Mouse (Mus musculus) stomach, postnatal 0 days (tissue): ENCODE data around the gene E130114P18Rik.

ENCODE experiments used
- CTCF ChIP-seq: IDR thresholded peaks from 2 replicates; pipeline ENCODE4 v1.5.1; 2016; ENCODE audit warnings: antibody characterized with exemption, low read depth, mild to moderate bottlenecking, moderate library complexity
- EP300 ChIP-seq: optimal IDR thresholded peaks from 2 replicates; pipeline ENCODE3; 2016; ENCODE audit warnings: antibody characterized with exemption

GRCm38 (mm10) chr4:97611251-97611847, 166.5 kb downstream of the E130114P18Rik start:
- TF ChIP-seq CTCF: no peak
- TF ChIP-seq EP300: no peak
